Mouse (Mus musculus): ENCODE results near the gene Tmem229b. TPM values are rescaled to one million over a fixed set of nuclear protein-coding genes. Genes with fewer than 3 reads are reported as not detected.
A peak's percentile ranks its signal among the peaks of the same experiment; 100 is the strongest.

Tmem229b gene
- polyA plus RNA-seq, 1 experiment from 2014 or later: 28.1 TPM

DNA sequence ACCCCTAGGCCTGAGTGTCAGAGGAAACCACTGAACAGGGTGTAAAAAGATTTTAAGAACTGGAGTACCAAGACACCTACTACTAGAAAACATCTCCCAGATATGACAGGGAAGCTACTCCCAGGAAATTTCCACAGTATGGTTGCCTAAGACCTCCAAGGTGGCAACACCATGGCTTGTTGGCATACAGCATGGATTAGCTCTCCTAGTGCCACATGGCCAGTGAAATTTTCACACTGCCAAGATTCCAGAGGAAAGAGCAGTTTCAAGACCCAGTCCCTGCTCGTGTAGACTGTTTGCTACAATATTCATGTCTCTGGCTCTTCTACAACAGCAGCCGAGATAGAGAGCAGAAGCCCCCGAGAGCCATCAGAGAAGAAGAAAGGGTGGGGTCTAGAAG lies 4.4 kb downstream of the Tmem229b start:
- H3K4me3 ChIP-seq: no peak overlapping the region
- 90% methylated on average over 3 of the region's 3 CpGs for WGBS
- no peak for ATAC-seq (ENCODE audit: low FRiP score, low read depth)

DNA sequence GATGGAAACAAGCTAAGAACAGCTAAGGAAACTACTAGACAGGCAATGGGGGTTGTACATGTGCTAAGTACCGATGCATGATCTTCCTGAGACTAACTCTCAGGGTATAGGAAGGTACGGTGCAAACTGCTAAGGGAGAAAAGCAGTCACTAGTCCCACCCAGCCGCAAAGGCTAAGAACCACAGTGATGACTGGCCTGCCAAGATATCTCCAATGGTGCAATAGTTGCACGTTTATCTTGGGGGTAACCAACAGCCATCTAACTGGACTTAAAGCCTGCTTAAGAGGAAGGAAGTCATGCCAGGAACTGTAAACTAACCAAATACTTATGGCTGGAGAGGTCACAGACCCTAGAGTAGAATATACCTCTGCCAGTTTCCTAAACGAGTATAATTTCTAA lies 5.0 kb downstream of the Tmem229b start:
- no peaks in the 10 kb centered on the region for H3K36me3 ChIP-seq
- 93% methylated on average over 5 of the region's 5 CpGs for WGBS
- 0 out of 2 replicates have a peak, but pooled peaks cover 4% of the 10 kb centered on the region for H3K27me3 ChIP-seq (replicated peaks)
- no peak overlapping the region for H3K27ac ChIP-seq
- no peak overlapping the region for H3K4me3 ChIP-seq
- H3K9me3 ChIP-seq: no peaks in the 10 kb centered on the region
- no peak overlapping the region for H3K9ac ChIP-seq
- ATAC-seq (ENCODE audit: low FRiP score, low read depth): no peak
- no peak overlapping the region for H3K4me2 ChIP-seq (replicated peaks)
- peaks cover 3% of the 10 kb centered on the region for H3K4me1 ChIP-seq

More for the DNA sequence above, 4.4 kb downstream of the Tmem229b start:
- Histone ChIP-seq H3K27me3 (replicated peaks) (0 out of 2 replicates have a peak, but pooled peaks cover 4% of the 10 kb centered on the region), H3K4me1 (peaks cover 3% of the 10 kb centered on the region), H3K9ac (no peak overlapping the region), H3K27ac (no peak overlapping the region), H3K4me2 (replicated peaks) (no peak overlapping the region), H3K36me3 (no peaks in the 10 kb centered on the region), H3K9me3 (no peaks in the 10 kb centered on the region)

DNA sequence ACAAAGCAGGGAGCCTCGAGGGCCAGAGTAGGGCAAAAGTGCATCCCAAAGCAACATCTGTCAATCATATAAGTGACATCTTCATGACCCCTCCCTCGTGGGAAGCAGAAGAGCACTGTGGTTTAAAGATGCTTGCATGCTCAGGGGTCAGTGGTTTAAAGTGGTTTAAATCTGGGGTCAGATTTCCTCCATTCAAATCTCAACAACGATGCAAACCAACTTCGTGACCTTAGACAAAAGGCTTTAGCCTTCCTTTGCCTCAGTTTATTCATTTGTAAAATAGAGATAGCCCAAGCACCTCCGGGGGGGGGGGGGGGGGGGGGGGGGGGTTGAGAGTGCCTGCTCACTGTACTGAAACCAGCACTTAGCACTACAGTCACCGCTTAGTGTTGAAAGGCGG lies 10.7 kb downstream of the Tmem229b start:
- Histone ChIP-seq H3K27me3 (replicated peaks) (no peaks in the 10 kb centered on the region), H3K27ac (no peak overlapping the region), H3K9me3 (no peaks in the 10 kb centered on the region), H3K9ac (no peak overlapping the region), H3K4me3 (no peak overlapping the region), H3K4me2 (replicated peaks) (no peak overlapping the region), H3K4me1 (no peaks in the 10 kb centered on the region), H3K36me3 (no peaks in the 10 kb centered on the region)
- ATAC-seq (ENCODE audit: low FRiP score, low read depth): no peak
- WGBS: 11% methylated on average over 6 of the region's 7 CpGs

DNA sequence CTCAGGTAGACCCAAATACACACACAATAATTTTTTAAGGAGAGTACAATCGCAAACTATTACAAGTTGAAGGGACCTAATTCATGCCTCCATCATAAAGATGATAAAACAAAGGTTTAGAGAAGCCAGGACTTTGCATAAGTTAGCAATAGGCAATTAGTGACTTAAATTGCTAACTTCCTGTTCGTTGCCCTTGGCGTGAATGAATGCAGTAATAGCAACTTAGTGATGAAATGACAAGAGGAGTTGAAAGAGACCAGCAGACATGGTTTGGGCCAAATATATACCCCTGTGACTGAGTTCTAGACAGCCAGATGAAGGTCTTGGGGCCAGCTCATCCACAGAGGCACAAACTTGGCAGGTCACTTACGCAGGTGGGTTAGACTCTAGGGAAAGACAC lies 11.2 kb downstream of the Tmem229b start:
- no peak for ATAC-seq (ENCODE audit: low FRiP score, low read depth)
- H3K4me3 ChIP-seq: no peak overlapping the region
- H3K4me2 ChIP-seq (replicated peaks): no peak overlapping the region
- WGBS: 77% methylated on average over 4 of the region's 4 CpGs
- H3K27me3 ChIP-seq (replicated peaks): no peaks in the 10 kb centered on the region
- H3K9me3 ChIP-seq: no peaks in the 10 kb centered on the region
- H3K27ac ChIP-seq: no peak overlapping the region
- no peak overlapping the region for H3K9ac ChIP-seq
- H3K4me1 ChIP-seq: no peaks in the 10 kb centered on the region
- no peaks in the 10 kb centered on the region for H3K36me3 ChIP-seq

DNA sequence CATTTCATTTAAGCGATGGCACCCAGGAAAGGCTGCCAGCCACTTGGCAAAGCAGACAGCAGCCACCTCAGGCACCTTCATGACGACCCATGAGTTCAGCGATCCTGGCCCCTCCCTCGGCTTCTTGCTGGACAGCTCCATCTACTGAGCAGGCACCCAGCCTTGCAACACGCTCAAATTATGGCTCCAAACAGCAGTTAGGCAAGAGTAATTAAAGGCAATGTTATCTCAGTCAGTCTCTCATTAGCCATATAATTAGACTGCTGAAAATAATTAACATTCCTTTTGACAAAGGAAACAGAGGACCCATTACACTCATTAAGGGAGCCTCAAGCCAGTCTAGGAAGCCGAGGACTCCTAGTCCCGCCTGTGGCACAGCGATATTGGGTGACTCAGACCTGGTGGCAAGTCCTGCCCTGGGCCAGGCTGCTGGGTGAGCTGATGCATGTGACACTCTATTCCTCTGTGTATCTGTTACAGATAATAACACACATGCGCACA lies 19.8 kb downstream of the Tmem229b start:
- Histone ChIP-seq H3K9ac (no peak overlapping the region), H3K27me3 (replicated peaks) (no peaks in the 10 kb centered on the region), H3K4me3 (no peak overlapping the region), H3K4me2 (replicated peaks) (no peak overlapping the region), H3K27ac (no peak overlapping the region), H3K36me3 (no peaks in the 10 kb centered on the region), H3K9me3 (no peaks in the 10 kb centered on the region), H3K4me1 (no peaks in the 10 kb centered on the region)
- 47% methylated on average over 9 of the region's 9 CpGs for WGBS
- peak; percentile 29 for ATAC-seq (ENCODE audit: low FRiP score, low read depth)

DNA sequence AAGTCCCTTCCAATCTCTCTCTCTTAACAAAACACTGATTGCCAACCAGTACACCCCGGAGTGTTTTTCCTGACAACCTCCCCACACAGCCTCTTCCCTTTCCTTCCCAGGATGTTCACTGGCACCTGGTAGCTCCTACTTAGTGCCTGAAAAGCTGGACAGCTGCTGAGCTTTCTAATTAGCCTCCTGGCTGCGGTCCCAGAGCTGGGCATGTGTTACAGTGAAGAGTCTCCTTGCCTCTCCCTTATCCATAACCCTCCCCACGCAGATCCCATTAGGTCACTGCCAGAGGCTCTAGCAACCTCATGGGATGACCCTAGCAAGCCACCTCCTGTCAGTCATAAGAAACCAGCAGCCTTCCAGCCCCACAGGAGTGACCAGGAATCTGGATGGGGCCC lies 23.4 kb downstream of the Tmem229b start:
- H3K4me2 ChIP-seq (replicated peaks): no peak overlapping the region
- H3K4me1 ChIP-seq: no peaks in the 10 kb centered on the region
- no peak overlapping the region for H3K9ac ChIP-seq
- H3K27ac ChIP-seq: no peak overlapping the region
- H3K9me3 ChIP-seq: no peaks in the 10 kb centered on the region
- no peak overlapping the region for H3K4me3 ChIP-seq
- no peaks in the 10 kb centered on the region for H3K36me3 ChIP-seq
- 70% methylated on average over 3 of the region's 3 CpGs for WGBS
- H3K27me3 ChIP-seq (replicated peaks): no peaks in the 10 kb centered on the region
- ATAC-seq (ENCODE audit: low FRiP score, low read depth): no peak

DNA sequence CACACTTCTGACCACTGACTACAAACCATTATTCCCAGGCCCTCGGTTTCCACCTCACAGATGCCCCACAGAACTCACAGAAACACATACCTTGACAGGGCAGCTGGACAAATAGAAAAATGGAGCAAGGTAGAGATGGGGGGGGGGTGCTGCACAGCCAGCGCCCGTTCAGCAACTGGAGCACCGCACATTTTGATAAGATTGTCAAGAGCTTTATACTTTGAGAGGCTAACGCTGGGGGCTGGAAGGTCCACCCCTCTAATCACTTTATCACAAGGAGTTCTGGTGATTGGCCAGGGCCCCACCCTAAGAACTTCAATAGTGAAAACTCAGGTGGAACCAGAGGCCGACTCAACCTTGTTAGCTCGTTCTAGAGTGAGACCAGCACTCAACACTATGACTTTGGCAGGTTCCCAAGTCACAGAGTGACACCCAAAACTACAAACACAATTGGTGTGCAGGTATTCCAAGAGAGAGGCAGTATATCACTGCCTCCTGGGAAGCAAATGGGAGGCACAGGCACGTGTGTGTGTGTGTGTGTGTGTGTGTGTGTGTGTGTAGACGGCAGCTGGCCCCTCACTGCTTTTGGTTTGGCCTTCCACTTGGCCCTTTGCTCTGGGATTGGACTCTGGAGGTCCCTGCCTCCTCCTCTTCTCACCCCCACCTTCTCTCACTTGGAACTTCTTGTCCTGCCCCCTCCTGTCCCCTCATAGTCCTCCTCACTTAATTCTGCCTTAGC lies 24.0 kb downstream of the Tmem229b start:
- no peak overlapping the region for H3K4me2 ChIP-seq (replicated peaks)
- no peak overlapping the region for H3K9ac ChIP-seq
- WGBS: 80% methylated on average over 8 of the region's 9 CpGs
- H3K4me3 ChIP-seq: no peak overlapping the region
- no peaks in the 10 kb centered on the region for H3K27me3 ChIP-seq (replicated peaks)
- no peak overlapping the region for H3K27ac ChIP-seq
- no peaks in the 10 kb centered on the region for H3K4me1 ChIP-seq
- H3K9me3 ChIP-seq: no peaks in the 10 kb centered on the region
- H3K36me3 ChIP-seq: no peaks in the 10 kb centered on the region
- ATAC-seq (ENCODE audit: low FRiP score, low read depth): no peak

DNA sequence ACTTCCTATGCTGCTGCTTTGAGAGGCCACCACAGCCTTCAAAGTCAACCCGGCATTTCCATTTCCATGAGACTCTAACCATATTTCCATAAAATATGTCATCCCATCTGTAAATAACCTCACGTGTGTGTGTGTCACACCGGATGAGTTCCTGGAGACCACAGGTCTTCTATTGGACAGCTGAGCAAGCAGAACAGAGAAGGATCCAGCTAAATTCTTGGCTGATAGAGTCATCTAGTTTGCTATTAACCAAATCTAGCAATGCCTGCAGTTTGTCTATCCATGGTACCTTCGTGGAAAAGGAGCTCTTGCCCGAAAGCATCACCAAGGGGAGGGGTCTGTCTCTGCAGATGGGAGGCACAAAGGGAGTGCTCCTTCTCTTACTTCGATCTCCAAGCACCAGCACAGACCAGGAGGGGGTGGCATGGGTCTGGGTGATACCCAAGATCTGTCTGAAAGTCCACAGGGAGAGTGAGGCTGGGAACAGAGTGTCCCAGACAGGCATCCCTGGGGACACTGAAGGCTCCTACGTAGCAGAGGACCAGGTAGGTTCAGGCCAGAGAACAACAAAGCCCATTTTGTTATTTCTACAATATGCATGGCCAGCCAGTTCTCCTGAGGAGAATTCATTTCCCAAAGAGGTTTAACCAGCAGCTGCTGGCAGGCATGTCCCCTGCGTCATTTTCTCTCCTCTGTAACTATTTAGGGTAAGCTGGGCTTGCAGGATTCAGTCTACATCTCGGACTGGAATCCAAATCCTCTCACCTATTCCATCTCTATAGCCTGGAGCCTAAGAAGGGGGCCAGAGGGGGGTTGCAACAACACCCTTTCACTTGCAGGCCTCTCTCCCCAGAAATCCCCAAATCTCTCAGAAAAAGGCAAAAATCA lies 25.2 kb downstream of the Tmem229b start:
- no peaks in the 10 kb centered on the region for H3K36me3 ChIP-seq
- H3K4me1 ChIP-seq: no peaks in the 10 kb centered on the region
- 76% methylated on average over 9 of the region's 9 CpGs for WGBS
- no peaks in the 10 kb centered on the region for H3K27me3 ChIP-seq (replicated peaks)
- no peak overlapping the region for H3K27ac ChIP-seq
- no peak overlapping the region for H3K4me2 ChIP-seq (replicated peaks)
- ATAC-seq (ENCODE audit: low FRiP score, low read depth): no peak
- no peak overlapping the region for H3K4me3 ChIP-seq
- H3K9ac ChIP-seq: no peak overlapping the region
- H3K9me3 ChIP-seq: no peaks in the 10 kb centered on the region

DNA sequence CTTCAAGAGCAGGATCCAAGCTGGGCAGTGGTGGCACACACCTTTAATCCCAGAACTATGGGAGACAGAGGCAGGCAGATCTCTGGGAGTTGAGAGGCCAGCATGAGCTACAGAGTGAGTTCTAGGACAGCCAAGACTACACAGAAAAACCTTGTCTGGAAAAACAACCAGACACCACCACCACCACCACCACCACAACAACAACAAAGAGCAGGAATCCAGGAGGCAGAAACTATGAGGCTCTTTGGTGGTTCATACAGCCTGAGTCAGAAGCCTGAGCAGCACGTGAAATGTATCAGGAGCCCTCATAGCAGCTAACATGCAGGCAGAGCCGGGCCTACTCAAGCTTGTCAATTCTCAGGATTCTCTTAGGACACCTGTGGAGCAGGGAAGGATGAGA lies 26.3 kb downstream of the Tmem229b start:
- WGBS: 85% methylated on average over 2 of the region's 2 CpGs
- no peaks in the 10 kb centered on the region for H3K9me3 ChIP-seq
- no peaks in the 10 kb centered on the region for H3K27me3 ChIP-seq (replicated peaks)
- no peak overlapping the region for H3K4me2 ChIP-seq (replicated peaks)
- H3K4me3 ChIP-seq: no peak overlapping the region
- H3K4me1 ChIP-seq: no peaks in the 10 kb centered on the region
- H3K9ac ChIP-seq: no peak overlapping the region
- H3K36me3 ChIP-seq: no peaks in the 10 kb centered on the region
- no peak overlapping the region for H3K27ac ChIP-seq
- ATAC-seq (ENCODE audit: low FRiP score, low read depth): no peak

DNA sequence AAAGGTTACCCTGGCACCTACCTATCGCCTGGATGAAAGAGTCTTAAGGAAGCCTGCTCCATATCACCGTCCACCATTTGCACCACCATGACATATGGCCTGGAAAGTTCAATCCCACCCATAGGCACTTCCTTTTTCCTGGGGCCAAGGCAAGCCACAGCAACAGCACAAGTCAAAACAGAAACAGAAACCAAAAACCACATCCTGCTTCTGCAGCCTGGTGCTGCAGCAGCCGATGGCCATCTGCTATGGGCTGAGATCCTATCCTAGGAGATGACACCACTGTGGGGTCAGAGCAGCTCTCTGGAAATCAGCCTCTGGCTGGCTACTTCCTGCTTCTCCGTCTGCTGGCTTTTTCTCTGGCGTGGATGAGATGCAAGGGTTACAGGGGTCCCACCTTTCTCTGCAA lies 26.7 kb downstream of the Tmem229b start:
- Histone ChIP-seq H3K27me3 (replicated peaks) (no peaks in the 10 kb centered on the region), H3K4me3 (no peak overlapping the region), H3K36me3 (no peaks in the 10 kb centered on the region), H3K9ac (no peak overlapping the region), H3K9me3 (no peaks in the 10 kb centered on the region), H3K4me1 (no peaks in the 10 kb centered on the region), H3K27ac (no peak overlapping the region), H3K4me2 (replicated peaks) (no peak overlapping the region)
- ATAC-seq (ENCODE audit: low FRiP score, low read depth): no peak
- 78% methylated on average over 5 of the region's 5 CpGs for WGBS

DNA sequence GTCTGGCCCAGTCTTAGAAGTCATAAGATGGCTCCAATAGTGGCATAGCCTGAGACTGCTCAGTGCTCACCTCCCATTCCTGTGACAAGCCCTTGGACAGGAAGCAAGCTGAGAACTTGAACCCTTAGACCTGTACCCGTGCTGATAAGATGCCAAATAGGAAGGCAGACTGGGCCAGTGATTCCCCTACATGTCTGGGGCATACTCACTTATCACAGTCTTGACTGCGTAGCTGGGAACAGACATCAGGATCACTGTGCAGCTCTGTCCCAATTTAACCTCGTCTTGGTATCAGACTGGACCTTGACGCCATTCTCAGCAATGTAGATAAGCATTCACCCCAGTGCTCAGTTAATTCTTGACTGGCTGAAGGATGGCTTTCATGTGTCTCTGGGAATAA lies 29.9 kb downstream of the Tmem229b start:
- Histone ChIP-seq H3K36me3 (peaks cover 5% of the 10 kb centered on the region; the same call in 1 of the 2 replicates), H3K27ac (no peak overlapping the region), H3K9me3 (no peaks in the 10 kb centered on the region), H3K9ac (no peak overlapping the region), H3K27me3 (replicated peaks) (no peaks in the 10 kb centered on the region), H3K4me3 (no peak overlapping the region), H3K4me1 (no peaks in the 10 kb centered on the region), H3K4me2 (replicated peaks) (no peak overlapping the region)
- WGBS: 89% methylated on average over 4 of the region's 4 CpGs
- no peak for ATAC-seq (ENCODE audit: low FRiP score, low read depth)

DNA sequence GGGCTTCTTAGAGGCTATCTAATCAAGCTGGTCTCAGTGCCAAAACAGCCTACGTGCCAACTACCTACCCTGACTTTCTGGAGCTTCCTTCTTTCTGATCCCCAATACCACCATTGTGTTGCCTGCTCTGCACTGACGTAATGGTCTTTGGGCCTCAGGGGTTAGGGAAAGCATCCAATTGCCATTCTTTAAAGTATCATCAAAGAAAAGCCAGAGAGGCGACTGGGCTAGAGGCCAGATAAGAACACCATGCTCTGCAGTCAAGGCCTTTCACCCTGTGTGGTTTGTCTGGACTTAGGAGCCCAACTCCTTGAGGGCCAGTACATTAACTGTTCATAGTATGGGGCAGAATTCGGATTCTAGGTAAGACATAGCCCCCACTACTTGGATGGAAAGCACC lies 30.3 kb downstream of the Tmem229b start:
- WGBS: 75% methylated on average over 4 of the region's 4 CpGs

More for the DNA sequence above, 30.3 kb downstream of the Tmem229b start:
- Histone ChIP-seq H3K4me2 (replicated peaks) (no peak overlapping the region), H3K36me3 (peaks cover 8% of the 10 kb centered on the region; the same call in 1 of the 2 replicates), H3K27ac (no peak overlapping the region), H3K4me1 (no peaks in the 10 kb centered on the region), H3K4me3 (no peak overlapping the region), H3K9me3 (no peaks in the 10 kb centered on the region), H3K27me3 (replicated peaks) (no peaks in the 10 kb centered on the region), H3K9ac (no peak overlapping the region)
- no peak for ATAC-seq (ENCODE audit: low FRiP score, low read depth)
